Mouse (Mus musculus) urinary bladder, postnatal 10 days (tissue): ENCODE measurements around the gene Kantr.
"Not testable (repeated sequence)": the region's sequence is repeated elsewhere in the genome, so short reads cannot be mapped to it uniquely, and the experiment has no call there.

Experiments used
- DNase-seq: peaks from one replicate; pipeline ENCODE4 v3.0.0; 2022; ENCODE audit warnings: low spot score

Kantr gene

GRCm38 (mm10) chrX:152326996-152327688, at the start of gene Kantr:
Kantr (minus strand) TSS chrX:152327495.
- no peak for DNase-seq

- no peak for DNase-seq
These were observed 41.3 kb upstream of the Kantr start, which contains the start of gene Gpr173 for GRCm38 (mm10) chrX:152368397-152369273. Gpr173 (minus strand) TSS chrX:152368704.

GRCm38 (mm10) chrX:152368054-152368396, 40.7 kb upstream of the Kantr start:
- DNase-seq: no peak

GRCm38 (mm10) chrX:152366418-152366817, 39.1 kb upstream of the Kantr start:
- DNase-seq: no peak

- no peak for DNase-seq
These were observed 25.4 kb upstream of the Kantr start for GRCm38 (mm10) chrX:152352553-152353153.

GRCm38 (mm10) chrX:152347041-152347440, 19.7 kb upstream of the Kantr start:
- no peak for DNase-seq

GRCm38 (mm10) chrX:152346587-152346986, 19.3 kb upstream of the Kantr start:
- no peak for DNase-seq

- no peak for DNase-seq
These were observed 15.6 kb upstream of the Kantr start for GRCm38 (mm10) chrX:152342903-152343302.

- DNase-seq: peak; percentile 54
These were observed 15.1 kb upstream of the Kantr start, which contains the start of gene Tspyl2 for GRCm38 (mm10) chrX:152342358-152342901. Tspyl2 (minus strand) TSS chrX:152342425.

- no peak for DNase-seq
These were observed 14.2 kb upstream of the Kantr start for GRCm38 (mm10) chrX:152341496-152341895.

GRCm38 (mm10) chrX:152336546-152337332, 9.4 kb upstream of the Kantr start:
- peak; percentile 48 for DNase-seq

- DNase-seq: not testable (repeated sequence)
These were observed 8.8 kb upstream of the Kantr start for GRCm38 (mm10) chrX:152336123-152336522.

GRCm38 (mm10) chrX:152329400-152329799, 2.1 kb upstream of the Kantr start:
- not testable (repeated sequence) for DNase-seq

GRCm38 (mm10) chrX:152327689-152328052, 376 bp upstream of the Kantr start:
- DNase-seq: no peak

GRCm38 (mm10) chrX:152323584-152323983, 3.7 kb downstream of the Kantr start:
- no peak for DNase-seq

- DNase-seq: no peak
These were observed 4.5 kb downstream of the Kantr start for GRCm38 (mm10) chrX:152322776-152323175.

- no peak for DNase-seq
These were observed 6.8 kb downstream of the Kantr start for GRCm38 (mm10) chrX:152320535-152320934.

GRCm38 (mm10) chrX:152307942-152308341, 19.4 kb downstream of the Kantr start:
- DNase-seq: no peak

GRCm38 (mm10) chrX:152307371-152307770, 19.9 kb downstream of the Kantr start:
- DNase-seq: no peak

- DNase-seq: no peak
These were observed 21.1 kb downstream of the Kantr start for GRCm38 (mm10) chrX:152306224-152306623.

GRCm38 (mm10) chrX:152287026-152287425, 40.3 kb downstream of the Kantr start:
- DNase-seq: not testable (repeated sequence)

GRCm38 (mm10) chrX:152284746-152285145, 42.5 kb downstream of the Kantr start:
- no peak for DNase-seq
